Mouse (Mus musculus) E14TG2a.4 (cell line): ENCODE measurements around the gene Ppfibp2.

Source experiments
- CTCF ChIP-seq: conservative IDR thresholded peaks from 2 replicates; pipeline ENCODE4 v1.5.1; 2014; ENCODE audit warnings: low read length
- NANOG ChIP-seq: IDR thresholded peaks from 2 replicates; pipeline ENCODE4 v1.6.1; 2014; ENCODE audit warnings: borderline replicate concordance, low read length, mixed read lengths
- POU5F1 ChIP-seq: IDR thresholded peaks from 2 replicates; pipeline ENCODE4 v1.6.1; 2014; ENCODE audit warnings: low read length, borderline replicate concordance

DNA sequence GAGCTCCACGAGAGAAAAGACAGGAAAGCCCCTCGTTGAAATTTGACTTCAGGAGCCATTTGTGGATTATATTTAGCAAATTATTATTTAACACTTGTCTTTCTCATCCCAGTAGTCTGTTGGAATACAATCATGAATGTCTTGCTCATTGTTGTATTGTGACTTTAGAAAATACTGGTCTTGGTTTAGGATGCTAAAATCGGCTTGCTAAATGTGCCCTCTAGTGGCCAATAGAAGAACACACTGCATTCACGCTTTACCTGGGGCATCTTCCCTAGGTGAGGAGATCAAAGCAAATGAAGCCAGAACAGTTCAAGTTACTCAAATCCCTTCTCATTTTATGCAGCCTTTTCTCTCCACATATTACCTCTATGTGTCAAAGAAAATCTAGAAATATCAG is 184.6 kb downstream of the Ppfibp2 start:
- TF ChIP-seq CTCF: peak; percentile 93
- TF ChIP-seq NANOG: no peak
- TF ChIP-seq POU5F1: no peak
